9 mouse cellular contexts compared by ENCODE assay signal in genomic region chr11:60396546-60396945, GRCm38 (mm10). TPM values are rescaled to one million over a fixed set of nuclear protein-coding genes. Genes with fewer than 3 reads are reported as not detected.
DNase-seq lines count a peak whose midpoint lies in the region; ATAC-seq lines count a peak whose summit lies in the region.
"Had no signal": no experiment of that assay in that cellular context is flagged by ENCODE, and none has a peak within 500 bp of the region (broad histone marks: within the 10 kb centered on the region; RNA-seq: fewer than 3 reads in every experiment).

No protein-coding gene starts in this region.

- no peak overlapping the region for H3K4me2 ChIP-seq in heart, embryonic 13.5 days
- H3K4me2 ChIP-seq in limb, embryonic 13.5 days (replicated peaks), result no peak overlapping the region
- no peak overlapping the region for H3K4me2 ChIP-seq in forebrain, embryonic 16.5 days (ENCODE audit: low read length)
- H3K4me2 ChIP-seq: liver, embryonic 15.5 days had no signal

- no peak for DNase-seq in heart, postnatal 25 days (ENCODE audit: low spot score)
- DNase-seq in limb, embryonic 10.5 days (ENCODE audit: low spot score), result no peak
- DNase-seq in brain, adult 2 months (ENCODE audit: low read depth, low spot score), result peak; percentile 42
- DNase-seq in yolk sac, embryonic 10.5 days (ENCODE audit: low spot score), result no peak
- DNase-seq: thymus, adult 2 months had no signal

- peaks cover 5% of the 10 kb centered on the region; the same call in 1 of the 2 replicates for H3K4me1 ChIP-seq in heart, embryonic 13.5 days
- H3K4me1 ChIP-seq in limb, embryonic 13.5 days, result peaks cover 5% of the 10 kb centered on the region; the same call in 1 of the 2 replicates
- H3K4me1 ChIP-seq in limb, embryonic 10.5 days, result no peaks in the 10 kb centered on the region
- H3K4me1 ChIP-seq in forebrain, embryonic 16.5 days (replicated peaks; ENCODE audit: control insufficient read depth, insufficient read depth, low read length), result peaks cover 6% of the 10 kb centered on the region; the same call in 1 of the 2 replicates
- H3K4me1 ChIP-seq: liver, embryonic 15.5 days had no signal

- H3K27me3 ChIP-seq in heart, embryonic 13.5 days (replicated peaks), result no peaks in the 10 kb centered on the region
- H3K27me3 ChIP-seq in limb, embryonic 13.5 days, result no peaks in the 10 kb centered on the region
- no peaks in the 10 kb centered on the region for H3K27me3 ChIP-seq in limb, embryonic 10.5 days (ENCODE audit: low read depth, poor library complexity, severe bottlenecking)
- H3K27me3 ChIP-seq in forebrain, embryonic 16.5 days (replicated peaks; ENCODE audit: control insufficient read depth, insufficient read depth, low read length), result no peaks in the 10 kb centered on the region
- H3K27me3 ChIP-seq: liver, embryonic 15.5 days had no signal

- intact Hi-C loops in heart, postnatal 25 days (cut with DNase I), result no loop called here

- 0 out of 2 replicates have a peak, but pooled peaks have one; percentile 25 for ATAC-seq in heart, embryonic 13.5 days (ENCODE audit: extremely low read depth, insufficient number of reproducible peaks, low FRiP score, low TSS enrichment)
- ATAC-seq in limb, embryonic 13.5 days (ENCODE audit: low FRiP score, low read depth), result 0 out of 2 replicates have a peak, but pooled peaks have one; percentile 51
- ATAC-seq in forebrain, embryonic 16.5 days, result peak; percentile 78

- no peak overlapping the region for H3K9ac ChIP-seq in heart, embryonic 13.5 days
- no peak overlapping the region for H3K9ac ChIP-seq in limb, embryonic 13.5 days
- no peak overlapping the region for H3K9ac ChIP-seq in forebrain, embryonic 16.5 days (replicated peaks; ENCODE audit: low read depth, low read length)
- H3K9ac ChIP-seq: liver, embryonic 15.5 days had no signal

- H3K4me3 ChIP-seq in heart, embryonic 13.5 days, result no peak overlapping the region
- H3K4me3 ChIP-seq in limb, embryonic 13.5 days, result no peak overlapping the region
- H3K4me3 ChIP-seq in limb, embryonic 10.5 days, result no peak overlapping the region
- H3K4me3 ChIP-seq in forebrain, embryonic 16.5 days (replicated peaks; ENCODE audit: low read length), result no peak overlapping the region
- H3K4me3 ChIP-seq: liver, embryonic 15.5 days had no signal

- 55% methylated on average over 6 of the region's 6 CpGs for WGBS in heart, embryonic 13.5 days
- WGBS in limb, embryonic 13.5 days, result 59% methylated on average over 6 of the region's 6 CpGs
- WGBS in limb, embryonic 10.5 days, result 86% methylated on average over 6 of the region's 6 CpGs
- 49% methylated on average over 6 of the region's 6 CpGs for WGBS in forebrain, embryonic 16.5 days

- no peak overlapping the region for H3K27ac ChIP-seq in heart, embryonic 13.5 days (replicated peaks)
- no peak overlapping the region for H3K27ac ChIP-seq in limb, embryonic 13.5 days
- H3K27ac ChIP-seq in limb, embryonic 10.5 days, result no peak overlapping the region
- no peak overlapping the region for H3K27ac ChIP-seq in forebrain, embryonic 16.5 days (ENCODE audit: low read length)
- H3K27ac ChIP-seq: liver, embryonic 15.5 days had no signal

- H3K36me3 ChIP-seq in heart, embryonic 13.5 days, result peaks cover 27% of the 10 kb centered on the region
- H3K36me3 ChIP-seq in limb, embryonic 13.5 days, result peaks cover 21% of the 10 kb centered on the region
- peaks cover 25% of the 10 kb centered on the region for H3K36me3 ChIP-seq in limb, embryonic 10.5 days
- peaks cover 4% of the 10 kb centered on the region; the same call in 1 of the 2 replicates for H3K36me3 ChIP-seq in forebrain, embryonic 16.5 days (ENCODE audit: control insufficient read depth, insufficient read depth)

- H3K9me3 ChIP-seq in heart, embryonic 13.5 days, result no peaks in the 10 kb centered on the region
- no peaks in the 10 kb centered on the region for H3K9me3 ChIP-seq in limb, embryonic 13.5 days
- no peaks in the 10 kb centered on the region for H3K9me3 ChIP-seq in limb, embryonic 10.5 days (replicated peaks)
- no peaks in the 10 kb centered on the region for H3K9me3 ChIP-seq in forebrain, embryonic 16.5 days (ENCODE audit: control insufficient read depth, low read length)
- H3K9me3 ChIP-seq: liver, embryonic 15.5 days had no signal

RNA-seq across cellular contexts. Expression of gene Gid4, which starts 20.4 kb away (rescaled TPM):
- 15.1 and 17.6 TPM in 2 replicates for polyA plus RNA-seq in heart, embryonic 13.5 days (2015; fragmentation: Nextera tagmentation; extraction: Ambion mirVana)
- 10 to 100 TPM; 44.3 to 47.6 TPM for total RNA-seq in heart, postnatal 25 days (2021)
- 23.5 and 24.9 TPM in 2 replicates for polyA plus RNA-seq in limb, embryonic 13.5 days (2015; fragmentation: Nextera tagmentation; extraction: Ambion mirVana)
- polyA plus RNA-seq in limb, embryonic 10.5 days (2016; fragmentation: Nextera tagmentation; extraction: Ambion mirVana), result 25.7 and 26.1 TPM in 2 replicates
- polyA plus RNA-seq in forebrain, embryonic 16.5 days (2015; fragmentation: Nextera tagmentation; extraction: Ambion mirVana), result 28.7 and 29.7 TPM in 2 replicates

RNA-seq across cellular contexts. Expression of gene Atpaf2, which starts 21.7 kb away (rescaled TPM):
- polyA plus RNA-seq in heart, embryonic 13.5 days (2015; fragmentation: Nextera tagmentation; extraction: Ambion mirVana), result 50.2 and 54.0 TPM in 2 replicates
- 10 to 100 TPM; 44.5 to 49.9 TPM for total RNA-seq in heart, postnatal 25 days (2021)
- 52.4 and 54.8 TPM in 2 replicates for polyA plus RNA-seq in limb, embryonic 13.5 days (2015; fragmentation: Nextera tagmentation; extraction: Ambion mirVana)
- polyA plus RNA-seq in limb, embryonic 10.5 days (2016; fragmentation: Nextera tagmentation; extraction: Ambion mirVana), result 67.1 and 67.7 TPM in 2 replicates
- polyA plus RNA-seq in forebrain, embryonic 16.5 days (2015; fragmentation: Nextera tagmentation; extraction: Ambion mirVana), result 50.5 and 53.4 TPM in 2 replicates

RNA-seq across cellular contexts. Expression of gene Drc3, which starts 43.4 kb away (rescaled TPM):
- polyA plus RNA-seq in heart, embryonic 13.5 days (2015; fragmentation: Nextera tagmentation; extraction: Ambion mirVana), result 2.4 TPM in 2 replicates
- 1 to 10 TPM; 2.1 TPM for total RNA-seq in heart, postnatal 25 days (2021)
- polyA plus RNA-seq in limb, embryonic 13.5 days (2015; fragmentation: Nextera tagmentation; extraction: Ambion mirVana), result 1.0 and 1.5 TPM in 2 replicates
- polyA plus RNA-seq in limb, embryonic 10.5 days (2016; fragmentation: Nextera tagmentation; extraction: Ambion mirVana), result 1.0 and 1.1 TPM in 2 replicates
- polyA plus RNA-seq in forebrain, embryonic 16.5 days (2015; fragmentation: Nextera tagmentation; extraction: Ambion mirVana), result 4.6 and 4.7 TPM in 2 replicates

RNA-seq across cellular contexts. Expression of gene Tom1l2, which starts 43.8 kb away (rescaled TPM):
- 27.5 and 28.7 TPM in 2 replicates for polyA plus RNA-seq in heart, embryonic 13.5 days (2015; fragmentation: Nextera tagmentation; extraction: Ambion mirVana)
- 100 to 1,000 TPM in 1 of 2 experiments, 10 to 100 TPM in 1; 98.9 to 110 TPM for total RNA-seq in heart, postnatal 25 days (2021)
- 26.4 and 27.9 TPM in 2 replicates for polyA plus RNA-seq in limb, embryonic 13.5 days (2015; fragmentation: Nextera tagmentation; extraction: Ambion mirVana)
- 12.6 and 18.9 TPM in 2 replicates for polyA plus RNA-seq in limb, embryonic 10.5 days (2016; fragmentation: Nextera tagmentation; extraction: Ambion mirVana)
- 56.5 and 62.0 TPM in 2 replicates for polyA plus RNA-seq in forebrain, embryonic 16.5 days (2015; fragmentation: Nextera tagmentation; extraction: Ambion mirVana)

RNA-seq across cellular contexts. Expression of gene Drg2, which starts 57.8 kb away (rescaled TPM):
- polyA plus RNA-seq in heart, embryonic 13.5 days (2015; fragmentation: Nextera tagmentation; extraction: Ambion mirVana), result 70.9 and 72.3 TPM in 2 replicates
- 10 to 100 TPM; 29.3 to 30.9 TPM for total RNA-seq in heart, postnatal 25 days (2021)
- 120 and 129 TPM in 2 replicates for polyA plus RNA-seq in limb, embryonic 13.5 days (2015; fragmentation: Nextera tagmentation; extraction: Ambion mirVana)
- polyA plus RNA-seq in limb, embryonic 10.5 days (2016; fragmentation: Nextera tagmentation; extraction: Ambion mirVana), result 151 and 153 TPM in 2 replicates
- polyA plus RNA-seq in forebrain, embryonic 16.5 days (2015; fragmentation: Nextera tagmentation; extraction: Ambion mirVana), result 103 TPM in 2 replicates

Comparison
In these comparisons a context has a peak if more than half of its experiments do, and no peak if none do; other contexts are left out.
1. ATAC-seq: peak in every context shown above with its lines; median percentile 78 in forebrain, embryonic 16.5 days; 51 in limb, embryonic 13.5 days; 25 in heart, embryonic 13.5 days.